ENCODE assay signal across 20 mouse cellular contexts in genomic region chr4:98085060-98085459, GRCm38 (mm10).
"Had no signal": no experiment of that assay in that cellular context is flagged by ENCODE, and none has a peak within 500 bp of the region (broad histone marks: within the 10 kb centered on the region; RNA-seq: fewer than 3 reads in every experiment).

No protein-coding gene starts in this region.

- H3K4me2 ChIP-seq: liver, embryonic 11.5 days; liver, embryonic 15.5 days; neural tube, embryonic 12.5 days; stomach, embryonic 15.5 days had no signal

- H3K9ac ChIP-seq: liver, embryonic 15.5 days; neural tube, embryonic 12.5 days; stomach, embryonic 15.5 days had no signal

- H3K4me3 ChIP-seq: left cerebral cortex, adult 2 months; limb, embryonic 10.5 days; liver, embryonic 15.5 days; midbrain, embryonic 10.5 days; myocyte; neural tube, embryonic 12.5 days; stomach, embryonic 15.5 days had no signal

- H3K27me3 ChIP-seq: liver, embryonic 15.5 days; neural tube, embryonic 12.5 days; stomach, embryonic 15.5 days had no signal

- DNase-seq: kidney, adult 11 months; kidney, adult 9 months; kidney, postnatal 36 days; lung, adult 2 months; lung, postnatal 4 days; midbrain, embryonic 14.5 days; retina, postnatal 1 day; right cerebral cortex, postnatal 14 days; thymus, adult 2 months; thymus, postnatal 25 days had no signal

- H3K4me1 ChIP-seq: liver, embryonic 15.5 days; neural tube, embryonic 12.5 days; stomach, embryonic 15.5 days had no signal

- ATAC-seq: lung, postnatal 0 days had no signal

- H3K9me3 ChIP-seq: limb, embryonic 10.5 days; liver, embryonic 15.5 days; midbrain, embryonic 10.5 days; neural tube, embryonic 12.5 days; stomach, embryonic 15.5 days had no signal

- H3K27ac ChIP-seq: kidney, postnatal 0 days; left cerebral cortex, adult 2 months; limb, embryonic 10.5 days; liver, embryonic 15.5 days; midbrain, embryonic 10.5 days; neural tube, embryonic 12.5 days; stomach, embryonic 15.5 days had no signal

- H3K36me3 ChIP-seq: limb, embryonic 10.5 days; liver, embryonic 15.5 days; midbrain, embryonic 10.5 days; stomach, embryonic 15.5 days had no signal
